Mouse (Mus musculus): Measurements from ENCODE around the gene Lmnb2. TPM values are rescaled to one million over a fixed set of nuclear protein-coding genes. Genes with fewer than 3 reads are reported as not detected.

Gene Lmnb2
- total RNA-seq, 2 experiments from 2014 or later = 7.3 to 9.7 TPM

- ATAC-seq (replicated peaks; ENCODE audit: low FRiP score, poor library complexity, severe bottlenecking) = no peak
Measured at GRCm38 (mm10) chr10:80931695-80932094, 13.7 kb upstream of the Lmnb2 start.

- ATAC-seq (replicated peaks; ENCODE audit: low FRiP score, poor library complexity, severe bottlenecking) = no peak
Measured at GRCm38 (mm10) chr10:80931153-80931671, 13.2 kb upstream of the Lmnb2 start.

GRCm38 (mm10) chr10:80930361-80931152 lies 12.5 kb upstream of the Lmnb2 start:
- 0 out of 2 replicates have a peak, but pooled peaks have one; percentile 7 for ATAC-seq (replicated peaks; ENCODE audit: low FRiP score, poor library complexity, severe bottlenecking)

GRCm38 (mm10) chr10:80929299-80930226 lies 11.5 kb upstream of the Lmnb2 start, which contains the start of gene Gadd45b:
Gene Gadd45b (plus strand): TSS chr10:80930073.
- ATAC-seq (replicated peaks; ENCODE audit: low FRiP score, poor library complexity, severe bottlenecking) = peak; percentile 95

- peak; percentile 40; the same call in 1 of the 2 replicates for ATAC-seq (replicated peaks; ENCODE audit: low FRiP score, poor library complexity, severe bottlenecking)
Measured at GRCm38 (mm10) chr10:80928586-80929298, 10.7 kb upstream of the Lmnb2 start.

- ATAC-seq (replicated peaks; ENCODE audit: low FRiP score, poor library complexity, severe bottlenecking) = no peak
Measured at GRCm38 (mm10) chr10:80925472-80925871, 7.4 kb upstream of the Lmnb2 start.

GRCm38 (mm10) chr10:80921923-80922322 lies 3.9 kb upstream of the Lmnb2 start:
- ATAC-seq (replicated peaks; ENCODE audit: low FRiP score, poor library complexity, severe bottlenecking) = no peak

GRCm38 (mm10) chr10:80917336-80917778 lies 688 bp downstream of the Lmnb2 start:
- ATAC-seq (replicated peaks; ENCODE audit: low FRiP score, poor library complexity, severe bottlenecking) = no peak

- no peak for ATAC-seq (replicated peaks; ENCODE audit: low FRiP score, poor library complexity, severe bottlenecking)
Measured at GRCm38 (mm10) chr10:80915736-80916135, 2.3 kb downstream of the Lmnb2 start.

GRCm38 (mm10) chr10:80915260-80915659 lies 2.8 kb downstream of the Lmnb2 start:
- no peak for ATAC-seq (replicated peaks; ENCODE audit: low FRiP score, poor library complexity, severe bottlenecking)

GRCm38 (mm10) chr10:80914253-80914656 lies 3.8 kb downstream of the Lmnb2 start:
- ATAC-seq (replicated peaks; ENCODE audit: low FRiP score, poor library complexity, severe bottlenecking) = no peak

- no peak for ATAC-seq (replicated peaks; ENCODE audit: low FRiP score, poor library complexity, severe bottlenecking)
Measured at GRCm38 (mm10) chr10:80913364-80914011, 4.6 kb downstream of the Lmnb2 start.

- ATAC-seq (replicated peaks; ENCODE audit: low FRiP score, poor library complexity, severe bottlenecking) = no peak
Measured at GRCm38 (mm10) chr10:80911891-80912290, 6.2 kb downstream of the Lmnb2 start.

GRCm38 (mm10) chr10:80911354-80911753 lies 6.7 kb downstream of the Lmnb2 start:
- no peak for ATAC-seq (replicated peaks; ENCODE audit: low FRiP score, poor library complexity, severe bottlenecking)

GRCm38 (mm10) chr10:80909375-80910162 lies 8.5 kb downstream of the Lmnb2 start:
- ATAC-seq (replicated peaks; ENCODE audit: low FRiP score, poor library complexity, severe bottlenecking) = no peak

GRCm38 (mm10) chr10:80904709-80905108 lies 13.3 kb downstream of the Lmnb2 start:
- ATAC-seq (replicated peaks; ENCODE audit: low FRiP score, poor library complexity, severe bottlenecking) = no peak

- no peak for ATAC-seq (replicated peaks; ENCODE audit: low FRiP score, poor library complexity, severe bottlenecking)
Measured at GRCm38 (mm10) chr10:80904004-80904693, 13.9 kb downstream of the Lmnb2 start.

- ATAC-seq (replicated peaks; ENCODE audit: low FRiP score, poor library complexity, severe bottlenecking) = no peak
Measured at GRCm38 (mm10) chr10:80903282-80903681, 14.8 kb downstream of the Lmnb2 start.

All from erythroblast, adult 5-6 weeks (primary cell).